Mouse (Mus musculus): ENCODE measurements around the gene CK137956.

The CK137956 gene

DNA sequence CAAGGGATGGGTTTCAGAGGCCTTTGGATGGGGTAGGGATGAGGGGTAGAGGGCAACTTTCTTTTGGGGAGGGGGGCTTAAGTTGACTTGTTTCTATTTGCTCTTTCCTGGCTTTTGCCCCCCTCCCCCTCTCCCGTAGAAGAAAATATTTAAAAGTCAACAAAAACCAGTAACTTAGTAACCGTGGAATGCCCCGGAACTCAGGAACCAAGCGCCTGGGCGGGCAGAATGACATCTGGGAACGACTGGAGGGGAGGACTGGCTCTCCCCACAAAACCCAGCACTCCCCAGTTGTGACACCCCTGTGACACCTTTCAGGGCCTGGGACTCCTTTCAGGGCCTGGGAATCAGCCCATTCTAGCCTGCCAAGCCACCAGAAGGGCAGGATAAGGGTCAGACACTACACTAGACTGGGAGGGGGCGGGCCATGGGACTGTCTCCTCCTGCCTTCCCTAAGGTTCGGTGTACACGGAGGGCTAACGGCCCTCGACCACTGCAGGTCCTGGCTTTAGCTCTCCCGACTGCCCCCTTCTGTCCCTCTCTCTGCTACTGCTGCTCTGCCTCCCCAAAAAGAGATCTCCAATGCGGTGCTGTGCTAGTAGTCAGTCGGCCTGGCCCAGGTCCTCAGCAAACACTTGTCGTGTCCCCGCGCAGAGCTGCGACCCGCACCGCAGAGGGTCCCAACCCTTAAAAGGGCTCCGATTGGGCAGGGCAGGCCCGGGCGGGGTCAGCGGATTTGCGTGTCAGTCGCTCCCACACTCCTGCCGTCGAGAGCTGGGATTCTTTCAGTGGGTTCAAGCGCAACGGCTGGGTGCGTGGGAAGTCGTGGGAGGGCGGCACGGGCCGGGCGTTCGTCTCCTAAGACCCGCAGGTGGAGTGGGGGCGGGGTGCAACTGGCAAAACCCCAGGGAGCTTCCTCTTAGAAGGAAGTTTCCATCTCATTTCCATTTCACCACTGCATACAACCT lies at the start of gene CK137956:
TSS of gene CK137956 (minus strand) at position 51 of the 968 bp plus-strand sequence.
- peak; percentile 62 for DNase-seq (ENCODE audit: low read depth, low spot score)

DNA sequence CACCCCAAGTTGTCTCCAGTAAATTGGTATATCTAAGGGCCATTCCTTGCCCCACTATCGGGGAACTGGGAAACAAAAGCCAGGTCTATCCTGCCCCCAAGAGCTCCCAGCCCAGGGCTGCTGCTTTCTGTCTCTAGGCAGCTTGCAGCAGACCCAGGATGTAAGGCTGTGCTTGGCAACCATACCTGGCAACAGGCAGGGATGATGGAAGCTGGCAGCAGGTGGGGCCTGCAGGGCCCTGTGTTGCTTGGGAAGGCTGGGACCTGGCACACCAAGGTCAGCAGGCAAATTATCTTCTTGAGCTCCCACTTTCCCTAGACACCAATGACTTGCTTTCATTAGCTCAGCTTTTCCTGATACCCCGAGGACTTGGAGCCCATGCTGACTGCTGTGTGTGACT lies 48.7 kb upstream of the CK137956 start:
- DNase-seq (ENCODE audit: low read depth, low spot score) = no peak

DNA sequence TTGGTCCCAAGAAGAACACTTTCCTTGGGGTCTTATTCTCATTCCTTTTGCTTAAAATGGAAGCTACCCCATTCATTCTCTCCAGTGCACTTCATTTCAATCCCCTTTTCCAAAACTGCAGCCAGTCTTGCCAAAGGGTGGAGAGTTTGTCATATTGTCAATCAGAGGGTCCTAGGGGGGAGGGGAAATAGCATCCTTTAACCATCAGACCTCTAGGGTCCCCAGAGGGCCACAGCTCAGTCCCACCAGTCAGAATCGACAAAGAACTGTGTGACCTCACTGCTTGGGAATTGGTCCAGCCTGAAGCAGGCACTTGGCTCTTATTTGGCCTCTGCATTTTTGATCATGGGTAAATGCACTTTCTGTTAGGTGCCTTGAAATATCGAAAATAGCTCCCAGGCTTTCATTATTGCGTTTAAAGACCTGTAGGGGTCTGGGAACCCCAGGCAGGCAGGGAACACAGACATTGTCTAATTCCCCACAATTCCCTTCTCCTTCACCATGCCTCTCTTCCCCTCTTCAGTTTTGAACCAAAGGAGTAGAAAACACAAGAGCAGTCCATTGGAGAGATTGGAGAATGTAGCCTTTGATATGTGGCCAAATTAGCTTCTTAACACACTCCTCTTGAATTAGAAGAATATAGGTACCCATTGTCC lies 34.2 kb upstream of the CK137956 start:
- DNase-seq (ENCODE audit: low read depth, low spot score) = no peak

DNA sequence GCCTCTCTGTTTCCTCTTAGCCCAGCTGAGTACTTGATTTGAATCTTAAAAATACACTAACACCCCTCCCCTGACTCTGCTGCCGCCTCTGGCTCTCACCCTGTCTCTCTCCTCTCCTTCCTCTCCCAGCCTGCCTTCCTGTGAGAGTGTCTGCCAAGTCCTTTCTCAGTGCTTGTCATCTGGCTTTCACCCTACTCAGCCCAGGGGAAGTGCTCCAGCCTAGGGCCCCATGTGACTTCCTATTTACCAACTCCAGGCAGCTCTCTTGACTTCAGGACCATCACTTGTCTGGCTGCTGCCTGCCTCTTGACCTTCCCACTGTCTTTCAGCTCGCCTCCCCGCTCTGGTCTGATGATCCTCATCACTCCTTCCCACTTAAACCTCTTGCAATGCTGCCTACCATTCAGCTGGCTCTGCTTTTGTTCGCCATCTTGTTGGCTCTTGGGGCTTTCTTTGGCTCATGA lies 31.9 kb upstream of the CK137956 start:
- DNase-seq (ENCODE audit: low read depth, low spot score) = no peak

DNA sequence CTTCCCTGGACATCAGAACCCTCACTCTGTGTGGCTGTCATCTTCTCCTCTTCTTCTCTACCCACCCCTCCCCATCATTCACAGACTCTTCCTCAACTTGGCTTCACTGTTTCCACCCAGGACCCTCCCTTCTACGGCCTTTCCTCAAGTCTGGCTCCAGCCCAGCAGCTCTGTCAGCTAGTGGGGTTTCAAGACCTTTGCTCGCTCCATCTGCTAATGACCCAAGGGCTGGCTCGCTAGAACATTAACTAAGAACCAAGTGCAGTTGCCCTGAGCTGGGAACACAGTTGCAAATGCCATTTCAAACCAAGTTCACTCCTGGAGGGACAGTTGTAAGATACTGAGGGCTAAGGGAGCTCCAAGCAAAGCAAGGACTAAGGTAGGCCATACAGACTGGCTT lies 28.5 kb upstream of the CK137956 start:
- DNase-seq (ENCODE audit: low read depth, low spot score) = no peak

DNA sequence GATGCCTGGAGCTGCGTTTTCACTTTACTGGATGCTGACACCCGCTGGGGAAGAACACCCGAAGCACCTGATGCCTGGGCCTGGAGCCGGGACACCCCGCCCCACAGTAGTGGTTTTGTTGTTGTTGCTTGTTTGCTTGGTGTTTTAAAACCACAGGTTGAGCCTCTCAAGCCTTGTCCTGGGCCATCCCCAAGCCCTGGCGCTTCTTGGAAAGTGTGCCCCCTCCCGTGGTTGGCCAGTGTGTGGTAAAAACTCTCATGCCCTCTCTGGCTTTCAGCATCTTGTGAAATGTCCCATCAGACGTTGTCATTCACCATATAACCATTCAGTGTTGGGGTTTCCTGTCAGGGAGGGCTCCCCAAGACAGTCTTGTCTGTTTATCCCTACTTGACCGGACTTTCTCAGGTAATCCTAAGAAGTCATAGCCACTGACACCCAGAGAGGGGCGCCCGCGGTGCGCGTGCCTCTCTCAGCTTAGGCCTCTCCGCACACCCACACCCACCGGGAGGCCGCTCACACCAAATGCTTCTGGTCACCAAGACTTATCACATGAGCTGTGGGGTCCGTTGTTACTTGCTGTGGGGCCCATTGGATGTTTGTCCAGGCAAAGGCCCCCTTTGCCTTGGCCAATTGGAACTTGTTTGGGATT lies 18.7 kb upstream of the CK137956 start:
- DNase-seq (ENCODE audit: low read depth, low spot score) = peak; percentile 63

DNA sequence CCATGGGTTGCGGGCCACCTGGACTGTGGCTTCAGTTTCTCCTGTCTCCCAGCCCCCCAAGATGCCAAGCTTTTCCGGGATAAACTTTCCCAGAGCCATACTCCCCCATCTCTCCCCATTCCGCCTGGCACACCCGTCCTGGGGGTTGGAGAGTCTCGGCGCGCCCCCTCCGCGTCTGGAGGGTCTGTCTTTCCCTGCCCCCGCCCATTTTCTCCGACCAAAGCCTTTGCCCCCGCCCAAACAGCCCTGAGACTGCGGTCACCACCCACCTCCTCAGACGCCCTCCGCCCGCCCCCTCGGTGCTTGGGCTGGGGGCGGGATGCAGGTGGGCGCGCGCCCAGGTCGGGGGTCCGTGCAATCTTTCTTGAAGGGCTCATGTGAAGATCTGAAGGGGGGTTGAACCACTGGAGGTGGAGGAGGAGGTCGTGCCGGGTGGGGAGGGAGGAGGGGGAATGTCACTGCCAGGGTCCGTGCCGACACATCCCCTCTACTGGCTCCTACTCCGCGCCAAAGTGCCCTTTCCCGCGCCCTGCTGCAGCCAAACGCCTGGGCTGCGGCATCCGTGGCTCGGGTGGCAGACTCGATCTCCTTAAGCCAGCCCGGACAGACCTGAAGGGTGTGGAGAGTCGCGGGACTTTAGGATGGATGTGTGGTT lies 17.9 kb upstream of the CK137956 start:
- DNase-seq (ENCODE audit: low read depth, low spot score) = peak; percentile 42

DNA sequence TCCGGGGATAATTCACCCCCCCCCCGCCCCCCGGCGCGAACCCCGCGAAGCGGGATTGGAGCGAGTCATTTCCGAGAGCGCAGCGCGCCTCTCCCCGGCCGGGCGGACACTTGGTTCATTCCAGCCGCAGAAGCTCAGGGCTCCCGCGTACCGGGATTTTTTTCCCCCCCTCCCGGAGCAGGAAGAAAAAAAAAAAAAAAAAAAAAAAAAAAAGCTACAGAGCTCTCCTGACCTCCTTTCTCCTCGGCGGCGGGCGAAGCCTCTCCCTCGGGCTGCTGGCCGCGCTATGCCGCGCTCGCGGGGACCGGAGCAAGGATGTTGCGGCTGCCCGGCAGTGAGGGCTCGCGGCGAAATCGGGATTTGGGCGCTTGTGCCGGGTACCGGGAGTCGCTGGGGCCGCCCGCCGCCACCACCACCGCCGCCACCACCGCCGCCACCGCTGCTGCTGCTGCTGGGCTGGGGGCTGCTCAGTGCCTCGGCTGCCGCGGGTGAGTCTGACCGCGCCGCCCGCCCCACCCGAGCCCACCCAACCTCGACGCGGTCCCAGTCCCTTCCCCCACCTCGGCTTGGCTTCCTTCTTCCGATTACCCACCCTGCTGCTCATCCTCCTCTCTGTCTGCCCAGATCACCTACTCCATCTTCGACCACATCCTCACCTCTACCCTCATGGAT lies 17.2 kb upstream of the CK137956 start, which contains the start of gene Csmd2:
TSS of gene Csmd2 (plus strand) at position 74 of the 672 bp plus-strand sequence.
- peak; percentile 37 for DNase-seq (ENCODE audit: low read depth, low spot score)

DNA sequence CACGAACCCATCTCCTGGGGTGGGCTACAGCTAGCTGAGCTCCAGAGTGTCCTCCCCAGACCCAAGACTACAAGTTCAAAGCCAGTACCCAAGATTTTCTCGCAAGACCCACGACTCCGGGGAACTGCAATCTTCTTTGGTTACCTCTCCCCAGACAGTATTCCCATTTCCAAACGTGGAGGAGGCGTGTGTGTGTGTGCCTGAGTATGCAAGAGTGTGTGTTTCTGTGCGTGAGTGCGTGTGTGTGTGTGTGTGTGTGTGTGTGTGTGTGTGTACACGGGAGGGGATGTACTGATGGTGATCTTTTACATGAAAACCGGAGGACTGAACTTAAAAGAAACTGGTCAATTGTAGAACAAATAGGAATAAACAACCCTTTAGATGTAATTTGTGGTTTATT lies 16.5 kb upstream of the CK137956 start:
- peak; percentile 26 for DNase-seq (ENCODE audit: low read depth, low spot score)

DNA sequence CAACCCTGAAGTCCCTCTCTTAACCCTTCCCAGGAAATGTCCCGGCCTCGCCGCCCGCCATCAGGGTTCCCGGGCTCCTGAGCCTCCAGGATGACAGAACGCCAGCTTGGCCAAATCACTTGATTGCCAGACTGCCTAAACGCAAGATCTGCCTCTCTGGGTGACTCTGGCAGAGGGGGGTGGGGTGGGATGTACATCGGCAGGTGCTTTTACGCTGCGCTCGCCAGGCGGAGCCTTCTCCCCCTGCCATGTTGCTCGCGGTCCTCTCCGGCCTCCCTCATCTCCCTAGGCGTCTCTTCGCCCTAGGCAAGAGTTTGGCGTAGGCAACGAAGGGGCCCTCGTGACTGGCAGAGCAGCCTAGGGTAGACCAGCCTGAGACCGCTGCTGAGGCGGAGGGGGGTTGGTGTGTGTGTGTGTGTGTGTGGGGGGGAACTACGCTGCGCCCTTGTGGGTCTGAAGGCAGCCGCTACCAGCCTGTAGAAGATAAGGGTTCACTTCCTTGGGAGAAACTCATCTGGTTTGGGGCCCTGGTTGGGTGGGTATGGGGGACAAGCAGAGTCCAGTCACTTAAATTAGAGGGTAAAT lies 15.8 kb upstream of the CK137956 start:
- DNase-seq (ENCODE audit: low read depth, low spot score) = peak; percentile 49

DNA sequence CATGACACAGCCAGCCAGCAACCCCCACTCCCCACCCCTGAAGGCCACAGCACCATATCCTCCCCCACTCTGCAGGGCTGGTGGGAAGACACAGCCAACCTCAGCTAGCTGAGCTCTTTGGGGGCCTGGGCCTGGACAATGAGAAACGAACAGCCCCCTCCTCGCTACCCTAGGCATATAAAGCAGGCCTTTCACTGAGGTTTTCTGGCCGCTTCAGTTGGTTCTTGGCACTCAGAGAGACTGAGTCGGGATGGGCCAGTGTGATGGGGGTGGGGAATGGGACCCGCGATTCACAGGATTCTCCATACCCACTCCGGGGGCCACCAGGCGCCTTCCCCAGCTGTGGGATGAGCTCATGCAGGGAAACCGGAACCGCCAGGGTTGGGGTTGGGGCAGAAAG lies 15.1 kb upstream of the CK137956 start:
- no peak for DNase-seq (ENCODE audit: low read depth, low spot score)

DNA sequence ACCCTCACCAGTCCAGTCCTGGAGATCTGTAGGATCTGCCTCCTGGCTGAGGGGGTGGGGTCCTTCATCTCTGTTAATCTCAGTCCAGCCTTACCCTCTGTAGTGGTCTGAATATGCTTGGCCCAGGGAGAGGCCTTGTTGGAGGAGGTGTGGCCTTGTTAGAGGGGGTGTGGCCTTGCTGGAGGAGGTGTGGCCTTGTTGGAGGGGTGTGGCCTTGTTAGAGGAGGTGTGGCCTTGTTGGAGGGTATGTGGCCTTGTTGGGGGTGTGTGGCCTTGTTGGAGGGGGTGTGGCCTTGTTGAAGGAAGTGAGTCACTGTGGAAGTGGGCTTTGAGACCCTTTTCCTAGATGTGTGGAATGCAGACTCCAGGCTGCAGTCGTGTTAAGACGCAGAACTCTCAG lies 13.7 kb upstream of the CK137956 start:
- peak; percentile 84 for DNase-seq (ENCODE audit: low read depth, low spot score)

DNA sequence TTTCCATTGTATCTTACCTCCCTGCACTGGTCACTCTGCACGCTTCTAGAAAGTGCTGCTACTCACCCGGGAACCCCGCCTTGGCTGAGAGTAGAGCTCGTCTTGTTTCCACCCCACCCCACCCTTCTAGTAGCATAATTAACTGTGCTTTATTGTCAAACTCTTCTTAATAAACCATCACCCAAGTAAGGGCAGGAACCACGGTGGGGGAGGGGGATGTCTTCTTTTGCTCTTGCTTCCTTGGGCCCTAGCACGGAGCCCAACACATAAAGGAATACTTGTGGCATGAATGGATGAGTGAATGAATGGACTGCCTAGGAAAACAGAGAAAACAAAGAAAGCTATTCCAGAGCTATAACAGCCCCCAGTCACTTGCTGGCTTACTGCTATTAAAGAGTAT lies 10.4 kb upstream of the CK137956 start:
- DNase-seq (ENCODE audit: low read depth, low spot score) = no peak

DNA sequence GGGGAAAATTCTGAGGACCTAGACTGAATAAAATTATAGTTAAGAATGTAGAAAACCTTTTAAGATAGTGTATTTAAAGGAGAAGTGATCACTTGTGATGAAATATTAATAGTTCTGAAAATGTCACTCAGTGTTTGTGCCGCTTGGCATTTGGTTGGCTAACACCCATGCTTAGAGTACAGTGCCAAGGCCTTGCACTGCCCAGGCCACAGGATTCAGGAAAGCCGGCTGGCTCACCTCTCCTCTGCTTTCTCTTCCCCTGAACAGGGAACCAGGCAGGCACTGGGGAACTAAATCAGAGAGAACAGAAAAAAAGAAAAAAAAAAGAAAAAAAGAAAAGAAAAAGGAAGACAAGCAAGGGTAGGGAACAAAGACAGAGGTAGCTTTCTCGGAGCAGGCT lies 2.2 kb upstream of the CK137956 start:
- DNase-seq (ENCODE audit: low read depth, low spot score) = no peak

DNA sequence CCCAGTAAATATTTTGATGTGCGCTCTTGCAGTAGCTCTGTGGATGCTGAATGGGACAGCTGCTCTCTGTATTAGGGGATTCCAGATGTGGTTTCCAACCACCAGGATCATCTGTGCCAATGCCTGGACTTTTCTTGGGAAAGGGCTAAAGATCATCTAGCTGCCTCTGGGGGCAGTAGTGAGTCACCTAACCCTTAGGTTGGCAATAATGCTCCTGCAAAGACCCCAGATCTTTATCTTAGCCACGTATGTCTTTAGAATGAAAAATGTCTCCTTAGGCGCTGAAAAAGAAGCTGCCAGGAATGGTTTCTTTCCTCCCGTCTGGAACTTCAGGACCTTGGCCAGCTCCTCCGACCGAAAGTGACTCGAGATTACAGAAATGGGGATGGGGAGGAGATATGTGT lies 731 bp downstream of the CK137956 start:
- peak; percentile 54 for DNase-seq (ENCODE audit: low read depth, low spot score)

DNA sequence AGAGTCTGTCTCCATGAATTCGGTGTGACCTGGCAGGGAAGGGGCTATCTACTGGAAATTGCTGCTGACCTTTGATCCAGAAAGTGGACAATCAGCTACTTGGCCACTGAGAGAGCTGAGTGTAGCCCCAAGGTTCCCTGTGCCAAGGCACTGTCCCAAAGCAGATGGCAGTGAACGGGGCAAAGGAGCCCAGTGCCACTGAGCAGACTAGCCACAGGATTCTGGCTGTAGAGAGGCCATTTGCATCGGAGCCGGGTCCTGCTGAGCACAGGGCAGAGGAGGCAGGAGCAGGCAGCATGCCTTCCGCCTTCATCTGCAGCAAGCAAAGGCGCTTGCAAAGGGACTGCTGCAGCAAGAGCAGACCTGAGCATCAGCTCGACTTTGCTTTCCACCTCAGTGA lies 1.6 kb downstream of the CK137956 start:
- DNase-seq (ENCODE audit: low read depth, low spot score) = no peak

DNA sequence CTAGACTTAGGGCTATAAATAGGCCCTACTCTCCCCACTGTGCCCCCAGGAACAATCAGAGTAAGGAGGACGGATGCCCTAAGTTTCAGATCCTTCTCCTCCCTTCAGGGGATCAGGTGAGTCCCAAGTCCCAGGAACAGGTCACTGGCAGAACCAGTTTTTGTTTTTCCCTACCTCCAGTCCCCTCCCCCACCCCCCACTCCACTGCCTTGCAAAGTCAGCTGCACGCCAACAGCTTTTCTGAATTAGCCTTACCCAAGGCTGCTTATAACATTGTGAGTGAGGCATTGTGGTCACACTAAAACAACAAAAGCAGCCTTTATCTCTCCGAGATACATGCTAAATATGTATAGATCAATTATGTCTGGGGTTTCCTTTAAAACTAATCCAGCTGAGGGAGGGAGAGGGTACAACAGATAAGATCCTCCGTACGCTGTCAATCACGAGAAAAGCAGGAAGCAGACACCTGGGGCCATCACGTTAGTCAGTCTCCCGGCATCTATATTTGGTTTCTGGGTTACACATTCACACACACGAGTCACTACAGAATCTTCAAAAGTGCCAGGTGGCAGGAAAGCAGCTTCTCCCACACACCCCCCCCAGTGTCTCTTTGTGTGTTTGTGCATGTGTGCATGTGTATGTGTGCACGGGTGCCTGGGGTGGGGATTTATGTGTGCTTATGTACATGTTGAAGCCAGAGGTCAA lies 17.6 kb downstream of the CK137956 start:
- DNase-seq (ENCODE audit: low read depth, low spot score) = no peak

DNA sequence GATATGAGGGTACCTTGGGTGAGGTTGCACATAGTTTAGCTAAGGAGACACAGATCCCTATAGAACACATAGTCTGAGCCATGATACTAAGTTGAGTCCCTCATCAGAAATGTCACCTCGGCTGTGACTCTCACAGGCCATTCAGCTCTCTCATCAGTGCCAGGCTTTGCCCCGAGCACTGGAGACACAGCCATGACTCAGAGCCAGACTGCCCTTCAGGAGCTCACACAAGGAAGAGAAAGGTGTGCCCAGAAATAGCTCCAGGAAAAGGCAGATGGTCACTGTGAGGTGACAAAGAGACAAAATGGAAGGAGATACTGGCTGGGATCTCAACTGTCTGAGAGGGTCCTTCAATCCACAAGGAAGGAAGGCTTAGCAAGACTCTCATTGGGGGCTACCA lies 23.1 kb downstream of the CK137956 start:
- DNase-seq (ENCODE audit: low read depth, low spot score) = no peak

DNA sequence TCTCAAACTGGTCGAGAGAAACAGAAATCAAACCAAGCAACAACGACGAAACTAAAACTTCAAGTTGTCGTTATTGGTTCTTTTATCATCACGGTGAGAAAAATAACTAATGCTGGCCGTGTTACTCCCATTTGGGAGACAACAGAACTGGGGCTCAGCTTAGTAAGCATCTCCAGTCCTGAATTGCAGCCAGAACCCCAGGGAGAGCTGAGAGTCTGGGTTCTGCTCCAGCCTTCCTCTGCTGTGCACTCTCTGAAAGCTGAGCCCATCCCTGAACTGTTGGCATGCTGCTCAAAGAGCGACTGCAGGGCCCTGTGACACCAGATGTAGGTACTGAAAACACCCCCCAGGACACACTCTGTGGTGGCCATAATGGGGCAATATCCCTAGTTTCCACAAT lies 33.3 kb downstream of the CK137956 start:
- no peak for DNase-seq (ENCODE audit: low read depth, low spot score)

DNA sequence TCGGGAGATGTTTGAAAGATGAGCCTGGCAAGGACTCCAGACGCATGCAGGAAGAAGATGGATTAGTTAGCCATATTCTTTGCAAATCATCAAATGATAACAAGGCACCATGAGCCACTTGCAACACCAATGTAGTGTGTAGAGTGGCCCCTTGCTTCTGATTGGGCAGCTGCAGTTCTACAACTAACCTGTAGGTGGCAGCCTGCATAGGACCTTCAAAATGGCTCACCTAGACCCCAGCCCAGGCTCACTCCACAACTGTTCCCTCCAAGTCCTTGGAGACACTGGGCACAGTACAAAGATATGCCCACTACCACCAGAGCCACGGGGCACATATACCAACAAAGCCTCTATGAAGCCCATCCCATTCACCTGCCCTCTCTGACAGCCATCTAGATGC lies 35.4 kb downstream of the CK137956 start:
- peak; percentile 57 for DNase-seq (ENCODE audit: low read depth, low spot score)

Data from ZHBTc4 (cell line).